Mouse (Mus musculus): ENCODE results near the gene Deaf1.

DNA sequence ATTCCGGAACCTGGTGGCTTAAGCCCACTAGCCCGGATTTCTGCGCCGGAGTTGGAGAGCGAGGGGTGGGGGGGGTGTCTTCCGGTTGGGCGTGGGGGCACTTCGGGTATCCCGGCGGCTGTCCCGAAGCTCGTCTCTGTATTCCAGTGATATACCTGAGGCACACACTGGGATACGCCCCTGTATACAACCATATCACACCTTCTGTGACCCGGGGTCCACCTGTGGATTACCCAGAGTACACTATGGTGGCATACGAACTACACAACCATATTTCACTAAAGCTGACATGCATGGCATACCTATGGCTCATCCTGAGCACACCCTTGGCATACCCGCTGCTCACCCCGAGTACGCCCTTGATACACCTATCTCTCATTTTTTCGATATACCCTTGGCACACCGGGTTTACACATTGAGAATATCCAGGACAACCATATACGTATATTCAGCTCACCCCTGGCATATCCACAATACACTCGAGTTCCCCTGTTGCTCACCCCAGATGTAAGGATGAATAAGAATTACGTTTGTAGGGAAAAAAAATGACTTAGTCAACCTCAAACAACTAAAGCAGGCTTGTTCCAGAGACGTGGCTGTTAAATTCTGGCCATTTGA, 992 bp upstream of the Deaf1 start:
- TF ChIP-seq CTCF (IDR thresholded peaks at IDR 0.05) (no peak), EP300 (IDR thresholded peaks at IDR 0.05; ENCODE audit: insufficient read depth, low read depth, low read length) (no peak), POLR2A (IDR thresholded peaks at IDR 0.05; ENCODE audit: insufficient read depth, low read depth, low read length) (no peak)

All from heart, adult 2 months (tissue).